Mouse (Mus musculus) heart, postnatal 36 days (tissue): ENCODE data around the gene Pmpca. TPM values are rescaled to one million over a fixed set of nuclear protein-coding genes. Genes with fewer than 3 reads are reported as not detected.

Experiments
- DNase-seq, 2 experiments: peaks; one replicate each; pipeline ENCODE4 v3.0.0; 2021 to 2022
- intact Hi-C: fragments of 180-260 bp; cut with DNase I; formaldehyde crosslinking; loops from one replicate; pipeline ENCODE4 v1.15.1; 2025
- total RNA-seq, 2 experiments: library from RNA; stranded (reverse); gene quantifications; 2 replicates each; pipeline ENCODE4 v1.2.3; 2021

Gene Pmpca
- total RNA-seq, 2 experiments from 2014 or later, result 137 to 154 TPM

DNA sequence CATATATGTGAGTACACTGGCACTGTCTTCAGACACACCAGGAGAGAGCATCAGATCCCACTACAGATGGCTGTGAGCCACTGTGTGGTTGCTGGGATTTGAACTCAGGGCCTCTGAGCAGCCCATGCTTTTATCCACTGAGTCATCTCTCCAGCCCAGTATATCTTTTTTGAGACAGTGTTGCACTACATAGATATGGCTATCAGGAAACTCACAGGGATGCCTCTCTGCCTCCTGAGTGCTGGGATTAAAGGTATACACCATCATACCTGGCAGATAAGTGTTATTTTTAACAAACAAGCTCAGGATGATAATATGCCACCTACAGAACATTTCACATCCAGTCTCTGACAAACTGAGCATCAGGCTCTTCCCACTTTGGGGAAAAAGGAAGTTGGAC is 27.9 kb downstream of the Pmpca start:
- intact Hi-C loops, result no loop called here
- DNase-seq, result no peak

DNA sequence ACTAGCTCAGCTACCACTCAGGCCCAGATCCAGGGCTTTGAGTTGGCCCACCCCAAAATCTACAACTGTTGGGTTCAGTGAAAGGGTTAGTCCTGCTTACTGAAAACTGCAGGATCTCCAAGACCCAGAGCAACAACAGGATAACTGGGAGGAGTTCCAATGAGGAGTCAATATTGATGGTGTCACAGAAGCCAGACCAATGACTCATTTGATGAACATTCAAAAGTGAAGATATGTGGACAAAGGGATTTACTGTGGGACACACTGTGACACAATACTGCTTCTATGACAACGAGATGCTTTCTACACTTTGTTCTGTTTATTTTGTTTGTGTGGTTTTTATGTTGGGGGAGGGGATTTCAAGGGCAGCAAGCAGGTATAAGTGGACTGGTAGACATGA is 29.0 kb downstream of the Pmpca start:
- no peak for DNase-seq
- intact Hi-C loops, result no loop called here

DNA sequence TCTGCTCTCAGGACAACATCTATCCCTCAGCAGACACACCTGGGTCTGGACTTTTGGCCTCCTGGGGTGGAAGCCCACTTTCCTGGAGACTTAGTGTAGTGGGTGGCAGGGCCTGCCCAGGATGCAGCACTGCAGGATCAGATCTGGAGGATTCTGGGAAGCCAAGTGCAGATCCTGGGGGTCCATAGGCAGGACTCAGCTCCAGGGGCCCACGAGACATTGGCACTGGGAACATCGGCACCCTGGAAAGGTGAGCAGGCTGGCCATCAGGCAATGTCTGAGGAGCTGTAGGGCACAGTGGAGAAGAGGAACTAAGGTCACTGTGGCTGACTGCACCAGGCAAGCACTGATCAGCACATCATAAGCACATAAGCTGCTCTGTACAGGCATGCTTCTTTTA is 32.8 kb downstream of the Pmpca start:
- no peak for DNase-seq
- intact Hi-C loops, result no loop called here

DNA sequence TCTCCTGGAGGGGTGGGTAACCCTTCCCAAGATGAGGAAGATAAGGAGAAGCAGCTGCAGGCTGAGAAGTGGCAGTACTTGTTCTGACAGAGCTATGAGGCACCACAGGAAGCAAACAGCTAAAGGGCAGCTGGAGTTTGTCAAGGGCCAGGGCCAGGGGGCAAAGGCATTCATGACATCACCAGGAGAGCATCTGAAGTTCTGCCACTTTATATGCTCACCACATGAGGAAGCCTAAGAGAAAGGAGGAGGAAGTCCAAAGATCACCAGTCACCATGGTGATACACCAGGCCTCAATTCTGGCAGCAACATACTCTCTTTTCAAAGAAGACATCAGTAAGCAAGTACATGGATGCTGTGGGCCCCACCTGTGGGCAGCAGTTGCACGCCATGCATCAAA is 33.9 kb downstream of the Pmpca start:
- DNase-seq, result no peak
- intact Hi-C loops, result no loop called here

DNA sequence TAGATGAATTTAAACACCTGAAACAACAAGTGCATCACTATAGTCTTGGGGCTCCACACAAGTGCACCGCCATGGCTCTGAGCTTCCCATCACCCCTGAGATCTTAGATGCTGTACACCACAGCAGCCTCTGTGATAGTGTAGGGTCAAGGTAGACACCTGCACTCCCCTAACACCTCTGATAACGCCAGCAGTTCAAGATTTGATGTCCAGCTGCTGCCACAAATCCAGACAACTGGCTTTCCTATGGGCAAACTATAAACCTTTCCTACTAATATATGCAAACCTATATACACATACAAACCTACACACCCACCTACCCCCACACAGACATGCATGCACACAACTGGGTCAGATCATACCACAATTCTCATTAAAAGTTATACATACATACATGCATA is 35.4 kb downstream of the Pmpca start:
- DNase-seq, result no peak
- intact Hi-C loops, result no loop called here

DNA sequence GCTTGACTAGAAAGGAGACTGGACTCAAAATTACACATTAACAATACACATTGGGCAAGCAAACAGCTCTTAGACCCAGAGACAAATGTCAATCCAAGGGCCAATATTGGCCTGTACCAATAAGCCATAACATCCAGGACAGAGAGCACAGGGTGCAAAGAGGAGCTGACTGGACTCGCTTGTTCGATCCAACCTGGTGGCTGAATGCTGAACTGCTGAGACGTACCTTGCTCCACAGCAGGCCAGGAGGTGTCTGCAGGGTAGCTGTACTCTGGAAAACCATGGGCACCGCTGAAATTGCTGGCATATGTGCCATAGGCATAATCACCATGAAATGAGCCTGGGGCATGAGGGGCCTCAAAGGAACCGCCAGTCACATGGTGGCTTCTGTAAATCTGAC is 40.7 kb downstream of the Pmpca start:
- DNase-seq, result no peak
- intact Hi-C loops, result no loop called here

DNA sequence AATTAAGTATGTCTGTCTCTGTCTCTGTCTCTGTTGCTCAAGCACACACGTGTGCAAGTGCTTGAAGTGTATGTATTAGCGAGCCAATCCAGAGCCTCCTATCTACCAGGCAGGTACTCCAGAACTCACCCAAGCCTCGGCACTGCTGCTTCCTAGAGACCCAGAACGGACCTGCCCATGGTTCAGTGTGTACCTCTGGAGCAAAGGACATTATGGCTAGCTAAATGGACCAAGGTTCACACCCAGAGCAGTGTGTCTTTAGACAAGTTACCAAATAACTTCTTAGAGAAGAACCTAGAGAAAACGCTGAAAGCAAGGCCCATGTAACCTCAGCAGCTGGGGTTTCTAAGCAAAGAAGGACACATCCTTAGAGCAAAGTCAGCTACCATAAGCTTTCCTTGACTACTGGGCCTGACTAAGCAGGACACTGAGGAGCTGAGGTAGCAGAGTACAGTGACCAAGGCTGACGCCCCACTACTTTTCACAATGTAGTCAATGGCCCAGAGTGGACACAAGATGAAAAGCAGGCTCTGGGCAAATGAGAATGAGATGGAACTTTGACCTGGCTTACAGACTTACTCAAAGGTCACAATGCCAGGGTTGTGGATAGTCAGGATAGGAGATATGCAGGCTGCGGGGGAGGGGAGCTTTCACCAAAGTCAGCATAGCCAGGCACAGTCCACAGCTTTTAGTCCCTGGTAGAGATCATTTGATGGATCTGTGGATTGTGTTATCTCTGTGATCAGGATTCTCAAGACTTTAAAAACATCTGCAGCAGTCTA is 45.8 kb downstream of the Pmpca start:
- intact Hi-C loops, result no loop called here
- no peak for DNase-seq

DNA sequence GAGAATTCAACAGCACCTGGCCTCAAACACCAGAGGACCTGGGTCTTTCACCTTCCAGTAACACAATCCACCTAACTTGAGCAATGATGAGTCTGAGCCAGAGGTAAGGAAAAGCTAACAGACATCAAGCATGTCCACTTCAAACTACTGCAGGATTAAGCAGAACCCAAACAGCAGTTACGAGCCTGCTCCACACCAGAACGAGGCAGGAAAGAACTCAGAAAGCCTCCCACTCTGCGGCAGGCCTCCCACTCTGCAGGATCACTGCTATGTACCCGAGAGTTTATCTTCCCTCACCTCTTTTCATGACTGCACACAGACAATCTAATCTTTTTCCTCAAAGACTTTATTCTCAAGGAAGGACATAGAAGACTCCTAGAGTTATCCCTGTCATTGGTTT is 48.1 kb downstream of the Pmpca start:
- intact Hi-C loops, result no loop called here
- no peak for DNase-seq

DNA sequence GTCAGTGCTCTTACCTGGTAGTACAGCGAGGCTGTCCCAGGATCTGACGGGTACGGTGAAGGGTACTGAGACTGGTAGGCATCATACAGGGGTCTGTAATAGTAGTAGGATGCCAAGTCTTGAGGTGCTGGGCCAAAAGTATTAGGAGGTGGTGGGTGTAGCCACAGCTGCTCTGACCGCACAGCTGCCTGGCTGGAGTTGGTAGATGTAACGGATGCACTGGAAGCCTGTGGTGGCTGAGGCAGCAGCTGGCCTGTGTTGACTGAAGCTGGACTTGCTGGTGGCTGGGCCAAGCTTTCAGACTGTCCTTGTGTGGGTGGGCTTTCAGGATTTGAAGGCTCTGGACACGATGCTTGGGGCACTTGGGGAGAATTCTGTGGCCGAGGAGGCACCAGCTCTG is 49.2 kb downstream of the Pmpca start:
- no peak for DNase-seq
- intact Hi-C loops, result no loop called here

DNA sequence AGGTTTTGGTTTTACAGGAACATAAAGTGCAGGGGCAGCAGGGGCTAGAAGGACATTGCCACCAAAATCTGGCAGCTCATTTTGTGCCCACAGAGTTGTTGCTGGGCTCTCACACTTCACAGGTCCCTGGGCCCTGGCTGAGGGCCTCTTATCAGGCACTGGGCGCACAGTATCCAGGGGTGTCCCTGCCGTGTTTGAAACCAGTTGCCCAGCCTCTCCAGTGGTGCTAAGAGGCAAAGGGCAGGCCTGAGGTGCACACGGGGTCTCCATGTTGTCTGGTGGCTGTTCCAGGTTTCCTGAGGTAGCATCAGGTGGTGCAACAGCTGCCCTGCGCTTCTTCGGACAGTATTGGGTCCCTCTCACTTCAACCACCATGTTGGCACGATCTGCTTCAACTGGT is 50.5 kb downstream of the Pmpca start:
- no peak for DNase-seq
- intact Hi-C loops, result loop anchor here (5.0 kb wide), 1 partner anchor 122 kb away; the partner anchor contains the start of gene Gpsm1

DNA sequence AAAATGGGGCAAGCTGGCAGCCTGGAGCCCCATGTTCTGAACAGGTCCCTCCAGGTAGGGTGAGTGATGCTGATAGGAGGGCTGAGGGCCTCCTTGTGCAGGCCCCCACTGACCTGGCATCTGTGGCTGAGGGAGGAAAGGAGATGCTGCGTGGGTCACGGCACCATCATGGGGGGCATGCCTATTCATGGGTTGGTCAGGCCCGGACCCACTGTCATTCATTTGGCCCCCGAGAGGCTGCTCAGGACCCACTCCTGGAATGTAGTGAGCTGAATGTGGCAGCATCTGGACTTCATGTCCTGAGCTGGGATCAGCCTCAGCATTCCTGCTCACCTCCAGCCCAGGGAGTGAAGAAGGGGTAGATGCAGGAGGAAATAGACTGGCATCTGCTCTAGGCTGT is 52.1 kb downstream of the Pmpca start:
- DNase-seq, result no peak
- intact Hi-C loops, result loop anchor here (5.0 kb wide), 1 partner anchor 124 kb away; the partner anchor contains the start of gene Gpsm1

DNA sequence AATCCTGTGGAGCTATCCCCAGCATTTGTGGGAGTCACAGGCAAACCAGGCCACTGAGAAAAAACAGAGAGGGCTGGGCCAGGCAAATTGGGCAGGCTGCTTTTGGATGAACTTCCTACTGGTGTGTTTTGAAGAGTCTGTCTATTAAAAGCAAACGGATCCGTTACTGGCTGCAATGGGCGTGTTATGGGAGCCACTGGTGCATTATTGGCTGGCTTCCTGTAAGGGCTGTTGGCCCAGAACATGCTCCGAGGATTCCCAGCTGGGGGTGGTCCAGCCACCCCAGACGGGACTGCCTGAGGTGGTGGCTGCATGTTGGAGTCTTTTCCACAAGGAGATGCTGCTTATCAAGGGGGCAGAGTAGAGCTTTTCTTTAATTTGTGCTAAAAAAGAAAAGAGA is 52.5 kb downstream of the Pmpca start:
- peak in 1 of 2 experiments; percentile 23 for DNase-seq
- intact Hi-C loops, result loop anchor here (5.0 kb wide), 1 partner anchor 124 kb away; the partner anchor contains the start of gene Gpsm1

DNA sequence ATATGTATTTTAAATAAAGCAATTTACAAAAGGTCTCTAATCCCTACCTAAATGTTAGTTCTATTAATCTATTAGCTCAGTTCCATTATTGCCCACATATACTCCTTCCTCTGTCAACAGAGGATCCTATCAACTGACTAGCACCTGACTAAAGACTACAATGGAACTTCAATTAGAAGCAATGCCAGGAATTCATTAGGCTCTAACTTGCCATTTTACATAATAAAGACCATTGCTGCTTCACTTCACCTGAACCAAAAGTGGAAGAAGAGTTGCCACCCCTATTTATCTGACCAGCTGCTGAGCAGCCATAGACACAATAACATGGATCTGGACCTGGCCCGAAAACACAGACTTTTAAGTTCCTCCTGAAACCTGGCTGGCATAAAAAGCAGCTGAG is 53.7 kb downstream of the Pmpca start:
- intact Hi-C loops, result loop anchor here (5.0 kb wide), 1 partner anchor 126 kb away; the partner anchor contains the start of gene Gpsm1
- DNase-seq, result no peak

DNA sequence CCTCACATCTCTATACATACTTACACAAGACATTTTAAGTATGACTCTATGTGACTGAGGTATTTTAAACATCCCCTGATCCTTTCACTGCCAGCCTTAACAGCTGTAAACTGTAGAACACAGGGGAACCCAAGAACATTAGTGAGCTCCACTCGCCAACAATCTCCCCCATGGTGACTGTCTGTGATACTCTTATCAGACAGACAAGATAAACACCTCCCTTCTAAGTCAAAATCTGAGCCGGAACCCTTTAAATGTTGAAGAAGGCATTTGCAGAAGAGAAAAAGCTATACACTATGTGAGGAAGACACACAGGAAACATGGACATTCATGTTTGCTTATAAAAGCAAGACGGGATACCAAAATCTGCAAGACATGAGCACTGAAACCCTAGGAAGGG is 54.7 kb downstream of the Pmpca start:
- intact Hi-C loops, result loop anchor here (2.0 to 5.0 kb wide), 2 partner anchors 31 to 127 kb away; partner anchors contain the start of gene Gpsm1
- DNase-seq, result no peak

DNA sequence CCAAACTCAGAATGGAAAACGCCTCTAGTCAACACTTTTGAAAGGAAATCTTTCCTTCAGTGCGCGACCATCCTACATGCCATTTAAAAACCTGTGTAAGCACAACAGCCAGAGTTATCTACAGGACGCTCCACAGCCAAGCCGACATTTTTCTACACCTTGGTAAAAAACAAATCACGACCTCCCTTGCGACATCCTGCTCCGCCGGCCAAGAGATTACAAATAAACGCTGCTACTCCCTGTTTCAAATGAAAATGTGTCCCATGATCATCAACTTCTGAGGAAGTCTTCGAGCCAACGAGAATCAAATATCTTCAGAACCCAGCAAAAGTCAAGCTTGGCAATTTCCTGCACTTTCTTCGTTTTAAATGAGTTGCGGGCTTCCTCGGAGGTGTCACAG is 55.2 kb downstream of the Pmpca start:
- no peak for DNase-seq
- intact Hi-C loops, result loop anchor here (2.0 to 5.0 kb wide), 2 partner anchors 32 to 127 kb away; partner anchors contain the start of gene Gpsm1

DNA sequence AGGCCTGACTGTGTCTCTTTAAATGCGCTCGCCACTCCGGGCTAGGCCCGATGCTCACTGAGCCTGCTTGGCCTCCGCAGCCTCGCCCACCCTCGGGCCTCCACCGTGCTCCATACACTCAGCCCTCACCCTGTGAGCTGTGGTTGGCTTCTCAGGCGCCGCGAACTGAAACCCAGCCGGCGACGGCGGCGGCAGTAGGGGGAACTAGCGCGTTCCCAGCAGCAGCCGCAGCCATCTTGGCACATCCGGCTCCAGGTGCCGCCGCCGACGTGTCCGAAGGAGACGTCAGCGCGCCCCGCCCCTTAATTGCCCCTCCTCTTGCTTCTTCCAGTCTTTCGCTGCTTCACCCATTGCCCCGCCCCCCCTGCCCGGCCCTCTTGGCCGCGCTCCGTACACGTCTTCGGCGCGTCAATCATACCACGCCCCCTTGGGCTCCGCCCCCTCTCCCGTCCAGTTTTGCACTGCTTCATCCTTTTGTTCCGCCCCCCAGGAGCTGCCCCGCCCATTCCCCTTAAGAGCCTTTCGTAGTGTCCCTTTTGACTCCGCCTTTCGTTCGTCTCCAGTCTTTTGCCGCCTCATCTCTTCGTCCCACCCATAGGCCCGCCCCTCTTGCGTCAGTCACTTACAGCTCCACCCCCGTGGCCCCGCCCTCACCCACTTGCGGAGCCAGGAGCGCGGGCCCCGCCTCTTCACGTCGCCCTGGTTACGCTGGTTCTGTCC is 56.0 kb downstream of the Pmpca start, which contains the start of gene Sec16a:
Gene Sec16a, minus strand, starts transcription at position 271 of the 720 bp plus-strand sequence.
- intact Hi-C loops, result loop anchor here (2.0 to 5.0 kb wide), 4 partner anchors 32 to 192 kb away; partner anchors contain the start of gene Gpsm1
- DNase-seq, result peak; percentile 98 to 99

DNA sequence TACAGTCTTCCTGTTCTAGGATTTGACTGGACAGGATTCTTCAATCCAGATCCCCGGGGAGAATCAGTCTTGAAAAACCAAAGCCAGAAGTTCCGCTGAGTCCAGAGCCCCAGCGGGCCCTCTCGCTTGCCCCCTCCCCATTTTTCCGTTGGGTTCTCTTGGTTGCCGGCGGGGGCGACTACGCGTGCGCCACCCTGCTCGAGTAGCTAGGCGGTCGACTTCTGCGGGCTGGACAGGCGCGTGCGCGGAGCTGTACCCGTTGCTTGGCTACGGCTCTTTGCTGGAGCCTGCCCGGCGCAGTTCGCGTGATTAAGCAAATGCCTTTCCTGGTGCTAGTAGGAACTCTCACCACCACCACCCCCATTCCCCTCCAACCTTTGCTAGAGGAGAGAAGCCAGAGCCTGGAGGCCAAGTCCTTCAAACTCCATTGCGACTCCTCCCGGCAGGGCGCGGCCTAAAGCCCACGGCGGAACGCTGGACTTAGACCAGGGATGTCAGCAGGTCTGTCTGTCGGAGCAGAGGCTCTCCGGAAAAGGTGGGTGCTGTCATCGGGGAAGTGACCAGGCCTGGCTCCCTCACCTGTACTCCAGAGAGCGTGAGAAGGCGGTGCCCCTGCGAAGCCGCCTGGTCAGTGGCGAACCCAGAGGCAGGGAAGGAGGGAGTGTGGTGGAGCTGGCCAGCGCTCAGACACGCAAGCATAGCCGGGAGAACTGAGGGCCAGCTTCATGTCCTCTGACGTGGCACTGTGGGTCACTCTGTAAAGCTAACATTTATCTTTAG is 56.7 kb downstream of the Pmpca start:
- DNase-seq, result peak; percentile 85 to 98
- intact Hi-C loops, result loop anchor here (2.0 to 5.0 kb wide), 3 partner anchors 33 to 191 kb away; no protein-coding TSS in a partner anchor

DNA sequence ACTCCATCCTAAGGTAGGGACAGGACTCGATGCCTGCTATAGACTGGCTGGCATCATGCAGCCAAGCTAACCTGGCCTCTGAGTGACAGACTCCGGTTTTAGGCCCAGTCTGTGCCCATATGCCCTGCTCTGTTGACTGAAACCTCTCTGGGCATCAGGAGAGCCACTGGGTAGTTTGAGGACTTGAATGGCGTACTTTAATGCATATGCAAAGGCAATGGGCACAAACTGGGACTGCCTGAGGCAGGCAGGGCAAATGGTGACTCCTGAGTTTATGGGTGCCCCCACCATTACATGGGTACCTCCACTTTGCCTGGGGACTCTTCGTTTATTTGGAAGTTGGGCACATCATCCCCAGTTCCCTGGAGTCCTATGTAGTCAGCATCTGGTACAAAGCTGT is 57.5 kb downstream of the Pmpca start:
- DNase-seq, result no peak
- intact Hi-C loops, result loop anchor here (5.0 kb wide), 2 partner anchors 56 to 191 kb away; no protein-coding TSS in a partner anchor
